Mouse (Mus musculus): Measurements from ENCODE around the gene AC161166.1.

DNA sequence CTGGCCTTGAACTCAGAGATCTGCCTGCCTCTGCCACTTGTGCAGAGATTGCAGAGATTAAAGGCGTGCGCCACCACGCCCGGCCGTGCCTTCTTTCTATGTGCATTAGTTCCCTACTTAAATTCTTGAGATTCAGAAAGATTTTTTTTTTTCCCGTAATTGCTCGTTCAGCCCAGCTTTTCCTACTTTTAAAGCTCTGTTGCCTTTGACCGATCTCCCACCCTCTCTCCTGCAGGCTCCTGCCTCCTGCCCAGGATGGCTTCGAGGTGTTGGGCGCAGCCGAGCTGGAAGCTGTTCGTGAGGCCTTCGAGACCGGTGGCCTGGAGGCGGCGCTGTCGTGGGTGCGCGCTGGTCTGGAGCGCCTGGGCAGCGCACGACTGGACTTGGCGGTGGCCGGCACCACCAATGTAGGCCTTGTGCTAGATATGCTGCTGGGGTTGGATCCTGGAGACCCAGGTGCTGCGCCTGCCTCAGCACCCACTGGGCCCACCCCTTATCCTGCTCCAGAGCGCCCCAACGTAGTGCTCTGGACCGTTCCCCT is 20.8 kb upstream of the AC161166.1 start:
- no peak for TF ChIP-seq CTCF (IDR thresholded peaks at IDR 0.05; ENCODE audit: low read depth)
- TF ChIP-seq EP300 (IDR thresholded peaks at IDR 0.05; ENCODE audit: low read depth) = no peak
